8 mouse cellular contexts compared by ENCODE assay signal in genomic region chr5:113796401-113797148, GRCm38 (mm10). TPM values are rescaled to one million over a fixed set of nuclear protein-coding genes. Genes with fewer than 3 reads are reported as not detected.
A peak's percentile ranks its signal among the peaks of the same experiment; 100 is the strongest.
DNase-seq lines count a peak whose midpoint lies in the region; ATAC-seq lines count a peak whose summit lies in the region.

No protein-coding gene starts in this region.

- no peaks in the 10 kb centered on the region for H3K27me3 ChIP-seq in hindbrain, embryonic 11.5 days (ENCODE audit: control insufficient read depth, insufficient read depth, low read length)
- H3K27me3 ChIP-seq in hindbrain, embryonic 16.5 days (replicated peaks; ENCODE audit: control insufficient read depth, insufficient read depth, low read length), result peaks cover 3% of the 10 kb centered on the region; the same call in 1 of the 2 replicates
- H3K27me3 ChIP-seq in embryonic facial prominence, embryonic 10.5 days (replicated peaks; ENCODE audit: low read depth, poor library complexity, severe bottlenecking), result peaks cover 33% of the 10 kb centered on the region
- no peaks in the 10 kb centered on the region; the same call in 1 of the 2 replicates for H3K27me3 ChIP-seq in liver, embryonic 11.5 days (replicated peaks; ENCODE audit: control insufficient read depth, insufficient read depth, low read length)

- peaks cover 15% of the 10 kb centered on the region for H3K4me1 ChIP-seq in hindbrain, embryonic 11.5 days (replicated peaks; ENCODE audit: control insufficient read depth, insufficient read depth, low read length)
- H3K4me1 ChIP-seq in hindbrain, embryonic 16.5 days (ENCODE audit: control insufficient read depth, insufficient read depth, low read depth, low read length), result no peaks in the 10 kb centered on the region
- H3K4me1 ChIP-seq in embryonic facial prominence, embryonic 10.5 days, result peaks cover 92% of the 10 kb centered on the region
- H3K4me1 ChIP-seq in liver, embryonic 11.5 days (replicated peaks; ENCODE audit: control insufficient read depth, insufficient read depth, low read length), result peaks cover 28% of the 10 kb centered on the region

- 4% methylated on average over 13 of the region's 13 CpGs for WGBS in hindbrain, embryonic 11.5 days
- 8% methylated on average over 13 of the region's 13 CpGs for WGBS in hindbrain, embryonic 16.5 days
- 4% methylated on average over 13 of the region's 13 CpGs for WGBS in embryonic facial prominence, embryonic 10.5 days
- WGBS in liver, embryonic 11.5 days, result 7% methylated on average over 13 of the region's 13 CpGs

- H3K9ac ChIP-seq in hindbrain, embryonic 11.5 days (ENCODE audit: low read depth, low read length), result no peak overlapping the region
- H3K9ac ChIP-seq in hindbrain, embryonic 16.5 days (ENCODE audit: low read depth, low read length), result no peak overlapping the region
- H3K9ac ChIP-seq in liver, embryonic 11.5 days (ENCODE audit: low read depth, low read length), result peak overlapping the region; percentile 32; the same call in 1 of the 2 replicates

- 0 out of 2 replicates have a peak overlapping the region, but pooled peaks have one; percentile 4 for H3K4me3 ChIP-seq in hindbrain, embryonic 11.5 days (ENCODE audit: low read depth, low read length)
- H3K4me3 ChIP-seq in hindbrain, embryonic 16.5 days (ENCODE audit: low read length), result no peak overlapping the region
- peak overlapping the region; percentile 65 for H3K4me3 ChIP-seq in embryonic facial prominence, embryonic 10.5 days
- peak overlapping the region; percentile 14; the same call in 1 of the 2 replicates for H3K4me3 ChIP-seq in liver, embryonic 11.5 days (ENCODE audit: low read depth, low read length)

- peak; percentile 76 for DNase-seq in hindbrain, embryonic 11.5 days (ENCODE audit: low spot score)
- peak; percentile 91 for DNase-seq in NIH3T3 (ENCODE audit: low read depth)
- DNase-seq in embryonic facial prominence, embryonic 10.5 days (ENCODE audit: low spot score), result peak; percentile 96
- peak; percentile 58 for DNase-seq in liver, embryonic 11.5 days (ENCODE audit: low spot score)
- no peak for DNase-seq in cerebellum, adult 8-10 months
- no peak for DNase-seq in urinary bladder, adult 2 months (ENCODE audit: low spot score)

- H3K36me3 ChIP-seq in hindbrain, embryonic 11.5 days (ENCODE audit: control insufficient read depth, insufficient read depth, low read length), result no peaks in the 10 kb centered on the region
- H3K36me3 ChIP-seq in hindbrain, embryonic 16.5 days (ENCODE audit: control insufficient read depth, insufficient read depth, low read length), result no peaks in the 10 kb centered on the region
- peaks cover 34% of the 10 kb centered on the region for H3K36me3 ChIP-seq in embryonic facial prominence, embryonic 10.5 days (replicated peaks)
- no peaks in the 10 kb centered on the region for H3K36me3 ChIP-seq in liver, embryonic 11.5 days (ENCODE audit: control insufficient read depth, insufficient read depth, low read length)

- no peak for ATAC-seq in hindbrain, embryonic 11.5 days (ENCODE audit: low FRiP score)
- ATAC-seq in hindbrain, embryonic 16.5 days, result no peak
- no peak for ATAC-seq in liver, embryonic 11.5 days (replicated peaks; ENCODE audit: low FRiP score)
- ATAC-seq in cerebellum, adult (ENCODE audit: insufficient number of reproducible peaks, low FRiP score, low TSS enrichment), result no peak

- peak overlapping the region; percentile 58 for H3K27ac ChIP-seq in hindbrain, embryonic 11.5 days (ENCODE audit: low read depth, low read length)
- H3K27ac ChIP-seq in hindbrain, embryonic 16.5 days (ENCODE audit: low read depth, low read length), result no peak overlapping the region
- peak overlapping the region; percentile 86 for H3K27ac ChIP-seq in embryonic facial prominence, embryonic 10.5 days (replicated peaks)
- peak overlapping the region; percentile 65; the same call in 1 of the 2 replicates for H3K27ac ChIP-seq in liver, embryonic 11.5 days (ENCODE audit: low read depth, low read length)

- H3K4me2 ChIP-seq in hindbrain, embryonic 11.5 days (replicated peaks; ENCODE audit: low read depth, low read length), result peak overlapping the region; percentile 26
- no peak overlapping the region for H3K4me2 ChIP-seq in hindbrain, embryonic 16.5 days (ENCODE audit: low read length)
- H3K4me2 ChIP-seq in liver, embryonic 11.5 days, result peak overlapping the region; percentile 50

- H3K9me3 ChIP-seq in hindbrain, embryonic 11.5 days (ENCODE audit: control insufficient read depth, low read length), result no peaks in the 10 kb centered on the region
- H3K9me3 ChIP-seq in hindbrain, embryonic 16.5 days (ENCODE audit: control insufficient read depth, low read length), result no peaks in the 10 kb centered on the region
- no peaks in the 10 kb centered on the region for H3K9me3 ChIP-seq in embryonic facial prominence, embryonic 10.5 days
- H3K9me3 ChIP-seq in liver, embryonic 11.5 days (ENCODE audit: control insufficient read depth, low read length), result no peaks in the 10 kb centered on the region

RNA-seq across cellular contexts. Expression of gene Tmem119, which starts 3.7 kb away (rescaled TPM):
- polyA plus RNA-seq in hindbrain, embryonic 11.5 days (2014; fragmentation: Nextera tagmentation; extraction: Ambion mirVana), result 18.8 and 21.3 TPM in 2 replicates
- 7.9 and 10.4 TPM in 2 replicates for polyA plus RNA-seq in hindbrain, embryonic 16.5 days (2015; fragmentation: Nextera tagmentation; extraction: Ambion mirVana)
- polyA plus RNA-seq in embryonic facial prominence, embryonic 10.5 days (2016; fragmentation: Nextera tagmentation; extraction: Ambion mirVana), result 72.7 and 83.3 TPM in 2 replicates
- polyA plus RNA-seq in liver, embryonic 11.5 days (2014; fragmentation: Nextera tagmentation; extraction: Ambion mirVana), result 15.6 and 16.9 TPM in 2 replicates
- polyA plus RNA-seq in urinary bladder, adult 2 months (2012; rRNA removed), result 42.0 and 42.1 TPM in 2 replicates

RNA-seq across cellular contexts. Expression of gene Iscu, which starts 24.0 kb away (rescaled TPM):
- polyA plus RNA-seq in hindbrain, embryonic 11.5 days (2014; fragmentation: Nextera tagmentation; extraction: Ambion mirVana), result 108 TPM in 2 replicates
- polyA plus RNA-seq in hindbrain, embryonic 16.5 days (2015; fragmentation: Nextera tagmentation; extraction: Ambion mirVana), result 86.8 and 94.0 TPM in 2 replicates
- 99.7 and 103 TPM in 2 replicates for polyA plus RNA-seq in embryonic facial prominence, embryonic 10.5 days (2016; fragmentation: Nextera tagmentation; extraction: Ambion mirVana)
- polyA plus RNA-seq in liver, embryonic 11.5 days (2014; fragmentation: Nextera tagmentation; extraction: Ambion mirVana), result 109 and 117 TPM in 2 replicates
- polyA plus RNA-seq in urinary bladder, adult 2 months (2012; rRNA removed), result 214 and 229 TPM in 2 replicates

RNA-seq across cellular contexts. Expression of gene Sart3, which starts 24.3 kb away (rescaled TPM):
- 45.1 and 51.1 TPM in 2 replicates for polyA plus RNA-seq in hindbrain, embryonic 11.5 days (2014; fragmentation: Nextera tagmentation; extraction: Ambion mirVana)
- 37.7 and 39.0 TPM in 2 replicates for polyA plus RNA-seq in hindbrain, embryonic 16.5 days (2015; fragmentation: Nextera tagmentation; extraction: Ambion mirVana)
- 79.0 and 80.9 TPM in 2 replicates for polyA plus RNA-seq in embryonic facial prominence, embryonic 10.5 days (2016; fragmentation: Nextera tagmentation; extraction: Ambion mirVana)
- polyA plus RNA-seq in liver, embryonic 11.5 days (2014; fragmentation: Nextera tagmentation; extraction: Ambion mirVana), result 52.0 and 54.4 TPM in 2 replicates
- polyA plus RNA-seq in urinary bladder, adult 2 months (2012; rRNA removed), result 17.0 and 22.8 TPM in 2 replicates

RNA-seq across cellular contexts. Expression of gene Selplg, which starts 35.9 kb away (rescaled TPM):
- 0.96 and 1.0 TPM in 2 replicates for polyA plus RNA-seq in hindbrain, embryonic 11.5 days (2014; fragmentation: Nextera tagmentation; extraction: Ambion mirVana)
- polyA plus RNA-seq in hindbrain, embryonic 16.5 days (2015; fragmentation: Nextera tagmentation; extraction: Ambion mirVana), result 1.9 and 2.5 TPM in 2 replicates
- polyA plus RNA-seq in embryonic facial prominence, embryonic 10.5 days (2016; fragmentation: Nextera tagmentation; extraction: Ambion mirVana), result 0.58 and 0.83 TPM in 2 replicates
- 17.1 and 17.8 TPM in 2 replicates for polyA plus RNA-seq in liver, embryonic 11.5 days (2014; fragmentation: Nextera tagmentation; extraction: Ambion mirVana)
- polyA plus RNA-seq in urinary bladder, adult 2 months (2012; rRNA removed), result 8.2 and 10.4 TPM in 2 replicates

Comparison
In these comparisons a context has a peak if more than half of its experiments do, and no peak if none do; other contexts are left out.
1. DNase-seq: peak in hindbrain, embryonic 11.5 days (single experiment), NIH3T3 (single experiment), embryonic facial prominence, embryonic 10.5 days (single experiment) and liver, embryonic 11.5 days (single experiment); none in cerebellum, adult 8-10 months (single experiment) and urinary bladder, adult 2 months (single experiment).